Mouse (Mus musculus) heart, embryonic 11.5 days (tissue): ENCODE measurements at regions not wholly inside any gene's neighbourhood (a gene's known extent, or its start where the extent isn't known, plus 50 kb on each side); places are given as distances from the start of the nearest gene placed in this dataset.
"Not testable (repeated sequence)": the region's sequence is repeated elsewhere in the genome, so short reads cannot be mapped to it uniquely, and the experiment has no call there.

Experiments
- ATAC-seq: fragments of 200-750 bp; cut with Nextera tagmentation; replicated peaks from 2 replicates; pipeline ENCODE4 v1.8.0; 2017; ENCODE audit warnings: moderate library complexity; ENCODE audit not compliant: insufficient number of reproducible peaks, low FRiP score, low TSS enrichment
- H3K27ac ChIP-seq: fragments of 300-500 bp; sonication (generic); 2 replicates; pipeline ENCODE4 v1.5.1; 2014; ENCODE audit warnings: mild to moderate bottlenecking, low read depth, low read length
- H3K27me3 ChIP-seq: fragments of 300-500 bp; sonication (generic); 2 replicates; pipeline ENCODE4 v1.6.1; 2014; ENCODE audit warnings: mild to moderate bottlenecking, low read length, mixed read lengths; ENCODE audit not compliant: control insufficient read depth, insufficient read depth
- H3K36me3 ChIP-seq: fragments of 300-500 bp; sonication (generic); 2 replicates; pipeline ENCODE4 v1.6.1; 2014; ENCODE audit warnings: mild to moderate bottlenecking, low read length, moderate library complexity, mixed read lengths; ENCODE audit not compliant: control insufficient read depth, insufficient read depth
- H3K4me1 ChIP-seq: fragments of 300-500 bp; sonication (generic); 2 replicates; pipeline ENCODE4 v1.6.1; 2014; ENCODE audit warnings: low read length; ENCODE audit not compliant: control insufficient read depth, insufficient read depth
- H3K4me2 ChIP-seq: fragments of 300-500 bp; sonication (generic); 2 replicates; pipeline ENCODE4 v1.6.1; 2014; ENCODE audit warnings: mild to moderate bottlenecking, moderate library complexity
- H3K4me3 ChIP-seq: fragments of 300-500 bp; sonication (generic); 2 replicates; pipeline ENCODE4 v1.5.1; 2014; ENCODE audit warnings: low read depth, low read length
- H3K9ac ChIP-seq: fragments of 300-500 bp; sonication (generic); 2 replicates; pipeline ENCODE4 v1.6.1; 2014; ENCODE audit warnings: mild to moderate bottlenecking, low read depth, low read length, moderate library complexity
- H3K9me3 ChIP-seq: fragments of 300-500 bp; sonication (generic); replicated peaks from 2 replicates; pipeline ENCODE4 v1.6.1; 2016; ENCODE audit warnings: low read length; ENCODE audit not compliant: control insufficient read depth
- WGBS: fragments of 180-500 bp; shearing (Covaris S2); extraction: QIAGEN DNeasy Blood & Tissue Kit; methylation state at CpG from one replicate; pipeline ENCODE4 v1.1.7; 2014; ENCODE audit not compliant: insufficient replicate concordance; 5-methylcytosine and 5-hydroxymethylcytosine counted together

DNA sequence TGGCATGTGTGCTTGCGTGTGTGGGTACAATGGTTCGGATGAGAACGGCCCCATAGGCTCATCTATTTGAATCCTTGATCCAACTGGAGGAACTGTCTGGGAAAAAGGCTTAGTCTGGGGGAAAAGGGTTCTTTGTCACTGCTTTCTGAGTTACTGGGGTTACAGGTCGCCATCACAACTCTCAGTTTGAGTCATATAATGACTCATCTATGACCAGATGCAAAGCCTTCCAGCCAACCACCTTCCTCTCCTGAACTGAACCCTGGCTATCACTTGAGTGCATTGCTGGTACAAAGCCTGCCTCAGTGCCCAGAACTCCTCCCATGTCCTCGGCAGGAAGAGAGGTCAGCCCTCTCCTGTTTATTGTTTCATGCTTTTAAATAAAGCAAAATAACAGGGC lies 92.2 kb upstream of the Spata13 start:
- H3K4me1 ChIP-seq, result no peaks in the 10 kb centered on the region
- no peak for ATAC-seq
- 78% methylated on average over 5 of the region's 5 CpGs for WGBS
- no peaks in the 10 kb centered on the region for H3K27me3 ChIP-seq
- H3K9ac ChIP-seq, result no peak overlapping the region
- H3K4me2 ChIP-seq, result no peak overlapping the region
- H3K36me3 ChIP-seq, result no peaks in the 10 kb centered on the region
- no peak overlapping the region for H3K4me3 ChIP-seq
- no peak overlapping the region for H3K27ac ChIP-seq
- no peaks in the 10 kb centered on the region for H3K9me3 ChIP-seq

DNA sequence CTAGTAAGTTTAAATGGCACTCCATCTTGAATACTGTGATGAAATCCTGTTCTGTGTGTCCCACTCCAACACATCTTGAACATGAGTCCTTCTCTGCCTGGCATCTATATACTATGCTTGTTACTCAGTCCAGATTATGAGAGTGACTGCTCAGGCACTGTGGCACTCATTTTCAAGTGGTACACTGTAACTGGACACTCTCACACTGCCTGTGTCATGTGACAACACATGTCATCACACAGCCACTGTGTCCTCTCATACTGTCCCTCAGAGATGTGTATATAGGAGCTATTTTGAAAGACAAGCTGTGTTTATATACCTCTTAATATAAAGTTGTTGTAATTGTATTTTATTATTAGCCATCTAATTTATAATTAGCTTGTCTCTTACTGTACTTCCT lies 89.0 kb upstream of the Spata13 start:
- ATAC-seq, result 0 out of 2 replicates have a peak, but pooled peaks have one; percentile 57
- Histone ChIP-seq H3K4me1 (no peaks in the 10 kb centered on the region), H3K9ac (no peak overlapping the region), H3K4me3 (no peak overlapping the region), H3K36me3 (no peaks in the 10 kb centered on the region), H3K27ac (no peak overlapping the region), H3K27me3 (no peaks in the 10 kb centered on the region), H3K4me2 (no peak overlapping the region), H3K9me3 (no peaks in the 10 kb centered on the region)

DNA sequence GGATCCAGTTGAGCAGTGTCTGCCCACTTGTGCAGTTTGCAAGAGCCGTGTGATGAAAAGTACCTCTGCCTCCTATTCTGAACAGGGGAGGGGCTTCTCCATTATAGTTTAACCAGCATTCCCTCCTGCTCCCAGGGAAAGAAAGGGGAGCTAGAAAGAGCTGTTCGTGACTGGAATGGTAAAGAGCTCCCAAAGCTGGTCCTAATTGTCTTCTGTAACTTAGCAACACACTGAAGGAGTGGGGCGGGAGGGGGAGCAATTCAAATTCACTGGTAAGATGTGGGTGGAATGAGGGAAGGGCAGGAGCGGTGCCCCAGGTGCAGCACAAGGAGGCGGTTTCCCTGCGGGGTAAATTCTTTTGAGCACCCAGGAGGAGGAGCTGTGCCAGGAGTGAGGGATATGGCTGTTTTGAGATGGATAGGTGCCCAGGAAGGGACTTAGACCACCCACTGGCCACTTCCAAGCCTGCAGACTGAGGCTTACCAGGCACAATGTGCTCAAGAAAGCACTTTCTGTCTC lies 79.5 kb upstream of the Spata13 start:
- ATAC-seq, result no peak
- no peaks in the 10 kb centered on the region for H3K27me3 ChIP-seq
- H3K9me3 ChIP-seq, result no peaks in the 10 kb centered on the region
- H3K4me2 ChIP-seq, result no peak overlapping the region
- H3K27ac ChIP-seq, result no peak overlapping the region
- no peaks in the 10 kb centered on the region for H3K36me3 ChIP-seq
- WGBS, result 36% methylated on average over 6 of the region's 6 CpGs
- H3K4me1 ChIP-seq, result no peaks in the 10 kb centered on the region
- no peak overlapping the region for H3K4me3 ChIP-seq
- H3K9ac ChIP-seq, result no peak overlapping the region

DNA sequence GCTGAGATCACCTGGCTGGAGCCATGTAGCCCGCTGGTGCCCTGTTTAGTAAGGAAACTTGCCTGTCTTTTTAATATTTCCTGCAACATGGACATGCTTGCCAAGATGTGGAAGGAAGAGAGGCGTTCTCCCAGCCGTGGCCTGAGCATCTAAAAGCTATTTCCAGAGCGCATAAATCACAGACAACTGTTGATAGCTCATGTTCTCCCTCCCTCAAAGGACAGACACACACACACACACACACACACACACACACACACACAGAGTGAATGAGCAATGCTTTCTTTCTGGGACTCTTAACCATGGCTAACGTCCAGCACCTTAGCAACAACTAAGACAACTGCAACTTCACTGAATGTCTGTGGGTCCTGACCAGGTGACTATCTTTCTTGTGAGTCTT lies 77.3 kb upstream of the Spata13 start:
- no peaks in the 10 kb centered on the region for H3K4me1 ChIP-seq
- H3K27ac ChIP-seq, result no peak overlapping the region
- H3K9me3 ChIP-seq, result no peaks in the 10 kb centered on the region
- H3K36me3 ChIP-seq, result no peaks in the 10 kb centered on the region
- no peak for ATAC-seq
- no peaks in the 10 kb centered on the region for H3K27me3 ChIP-seq
- WGBS, result 69% methylated on average over 5 of the region's 5 CpGs
- no peak overlapping the region for H3K4me3 ChIP-seq
- H3K9ac ChIP-seq, result no peak overlapping the region
- no peak overlapping the region for H3K4me2 ChIP-seq

DNA sequence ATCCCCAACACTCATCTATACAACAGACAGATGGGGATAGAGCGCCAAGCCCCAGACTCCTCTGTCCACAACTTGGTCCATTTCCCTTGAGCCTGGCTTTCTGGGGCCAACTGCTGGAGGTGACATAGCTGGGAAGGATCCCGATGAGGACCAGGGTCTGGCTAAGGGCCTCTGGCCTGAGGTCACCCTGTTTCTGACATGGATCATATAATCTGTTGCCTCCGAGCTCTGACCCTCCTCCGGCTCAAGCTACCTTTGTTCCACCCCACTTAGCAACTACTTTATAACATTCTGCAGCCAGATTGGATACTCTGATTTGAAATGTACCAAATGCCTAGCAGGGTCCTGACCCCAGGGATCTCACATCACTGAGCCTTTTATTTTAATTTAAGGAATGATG lies 76.8 kb upstream of the Spata13 start:
- no peak overlapping the region for H3K4me2 ChIP-seq
- no peaks in the 10 kb centered on the region for H3K9me3 ChIP-seq
- H3K4me3 ChIP-seq, result no peak overlapping the region
- 82% methylated on average over 4 of the region's 4 CpGs for WGBS
- H3K36me3 ChIP-seq, result no peaks in the 10 kb centered on the region
- ATAC-seq, result no peak
- no peak overlapping the region for H3K9ac ChIP-seq
- no peaks in the 10 kb centered on the region for H3K4me1 ChIP-seq
- H3K27ac ChIP-seq, result no peak overlapping the region
- no peaks in the 10 kb centered on the region for H3K27me3 ChIP-seq

DNA sequence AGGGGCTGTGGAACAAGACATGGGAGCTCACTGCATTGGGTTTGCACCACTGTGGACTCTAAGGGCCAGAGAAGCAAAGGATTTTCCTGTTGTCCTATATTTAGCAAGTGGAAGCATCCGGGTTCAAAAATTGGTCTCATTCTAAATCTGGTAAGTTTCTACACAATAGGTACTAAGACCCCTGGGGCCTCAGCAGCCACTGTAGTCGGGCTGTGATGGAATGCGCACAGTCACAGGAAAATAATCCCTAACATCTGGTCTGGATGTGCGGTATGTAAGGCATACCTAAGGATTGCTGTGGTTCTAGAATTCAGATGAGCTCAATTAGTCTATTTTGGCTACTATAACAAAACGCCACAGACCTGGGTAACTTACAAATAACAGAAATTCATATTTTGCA lies 74.4 kb upstream of the Spata13 start:
- 70% methylated on average over 5 of the region's 5 CpGs for WGBS
- Histone ChIP-seq H3K9me3 (no peaks in the 10 kb centered on the region), H3K4me3 (no peak overlapping the region), H3K4me1 (no peaks in the 10 kb centered on the region), H3K4me2 (no peak overlapping the region), H3K27ac (no peak overlapping the region), H3K9ac (no peak overlapping the region), H3K36me3 (no peaks in the 10 kb centered on the region), H3K27me3 (no peaks in the 10 kb centered on the region)
- ATAC-seq, result no peak

DNA sequence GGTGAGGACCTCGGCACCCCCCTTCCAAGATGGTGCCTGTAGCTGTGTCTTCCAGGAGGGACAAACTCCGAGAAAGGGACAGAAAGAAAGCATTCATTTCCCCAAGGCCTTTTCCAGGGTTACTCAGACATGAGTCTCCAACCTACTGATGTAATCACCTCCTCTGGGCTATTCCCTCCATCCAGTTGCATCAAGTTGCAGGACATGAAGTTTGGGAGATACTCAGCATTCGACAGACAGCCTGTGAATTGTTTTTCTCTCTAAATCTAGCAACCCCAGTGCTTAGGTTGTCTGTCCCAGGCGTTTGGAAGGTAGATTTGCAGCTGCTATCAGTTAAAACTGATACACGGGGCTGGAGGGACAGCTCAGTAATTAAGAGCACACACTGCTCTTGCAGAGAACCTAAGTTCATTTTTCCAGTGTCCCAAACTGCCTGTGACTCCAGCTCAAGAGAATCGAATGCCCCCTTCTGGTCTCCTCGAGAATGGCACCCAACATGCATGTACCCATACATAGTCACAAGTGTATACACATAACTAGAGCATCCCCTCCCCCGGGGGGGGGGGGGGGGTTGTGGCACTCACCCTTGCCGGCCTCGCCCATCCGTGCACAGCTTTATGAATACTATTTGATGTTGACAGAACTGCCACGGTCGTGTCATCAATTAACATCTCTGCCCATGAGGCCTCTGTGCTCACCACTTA lies 73.8 kb upstream of the Spata13 start:
- no peak for ATAC-seq
- Histone ChIP-seq H3K4me2 (no peak overlapping the region), H3K9ac (no peak overlapping the region), H3K27ac (no peak overlapping the region), H3K27me3 (no peaks in the 10 kb centered on the region), H3K4me3 (no peak overlapping the region), H3K4me1 (no peaks in the 10 kb centered on the region), H3K9me3 (no peaks in the 10 kb centered on the region), H3K36me3 (no peaks in the 10 kb centered on the region)
- WGBS, result 75% methylated on average over 13 of the region's 13 CpGs

DNA sequence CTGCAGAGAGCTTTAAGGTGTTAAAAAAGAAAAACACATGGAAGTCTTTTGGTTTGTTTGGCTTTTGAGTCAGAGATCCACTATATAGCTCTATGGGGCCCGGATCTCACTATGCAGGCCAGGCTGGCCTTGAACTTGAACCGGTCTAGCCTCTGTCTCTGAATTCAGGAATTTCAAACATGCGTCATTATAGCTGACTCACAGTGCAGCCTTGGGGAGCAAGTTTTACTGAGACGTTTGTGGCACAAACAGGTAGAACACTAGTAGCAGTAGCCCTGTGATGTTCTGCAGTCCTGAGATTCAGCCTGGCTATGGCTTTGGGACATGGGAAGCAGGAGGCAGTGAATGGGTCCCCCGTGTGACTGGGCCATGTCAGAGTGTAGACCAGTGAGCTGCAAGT lies 57.5 kb upstream of the Spata13 start:
- no peaks in the 10 kb centered on the region for H3K36me3 ChIP-seq
- H3K27ac ChIP-seq, result no peak overlapping the region
- no peak for ATAC-seq
- no peaks in the 10 kb centered on the region for H3K4me1 ChIP-seq
- no peak overlapping the region for H3K4me2 ChIP-seq
- no peaks in the 10 kb centered on the region for H3K9me3 ChIP-seq
- H3K27me3 ChIP-seq, result no peaks in the 10 kb centered on the region
- 79% methylated on average over 5 of the region's 5 CpGs for WGBS
- no peak overlapping the region for H3K9ac ChIP-seq
- H3K4me3 ChIP-seq, result no peak overlapping the region

DNA sequence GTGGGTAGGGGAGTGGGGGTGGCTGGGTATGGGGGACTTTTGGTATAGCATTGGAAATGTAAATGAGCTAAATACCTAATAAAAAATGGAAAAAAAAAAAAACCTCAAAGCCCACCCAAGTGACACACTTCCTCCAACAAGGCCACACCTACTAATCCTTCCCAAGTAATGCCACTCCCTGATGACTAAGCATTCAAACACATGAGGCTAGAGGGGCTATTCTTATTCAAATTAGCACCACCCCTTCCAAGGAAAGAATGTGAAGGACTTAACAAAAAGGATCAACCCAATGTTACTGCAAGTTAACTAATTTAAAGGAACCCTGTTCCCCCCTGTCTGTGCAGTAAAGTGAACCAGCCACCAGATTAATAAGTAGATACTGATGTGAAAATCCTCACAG lies 53.7 kb upstream of the Spata13 start:
- not testable (repeated sequence) for H3K4me2 ChIP-seq, H3K4me3 ChIP-seq, H3K9ac ChIP-seq, H3K36me3 ChIP-seq, H3K9me3 ChIP-seq, H3K27ac ChIP-seq, H3K4me1 ChIP-seq, H3K27me3 ChIP-seq, ATAC-seq
